Mouse (Mus musculus) left cerebral cortex, postnatal 25 days (tissue): ENCODE results near the gene Adam17. TPM values are rescaled to one million over a fixed set of nuclear protein-coding genes. Genes with fewer than 3 reads are reported as not detected.

ENCODE experiments used
- DNase-seq, 2 experiments: peaks; one replicate each; pipeline ENCODE4 v3.0.0; 2022; ENCODE audit warnings: low spot score in 2 of 2, mixed read lengths in 1 of 2
- intact Hi-C: fragments of 180-260 bp; cut with DNase I; formaldehyde crosslinking; loops from one replicate; pipeline ENCODE4 v1.15.1; 2025
- total RNA-seq, 2 experiments: library from RNA; stranded (reverse); gene quantifications; 2 replicates each; pipeline ENCODE4 v1.2.3; 2021

The Adam17 gene
- total RNA-seq, 2 experiments from 2014 or later, result 18.0 to 23.8 TPM

GRCm38 (mm10) chr12:21364624-21365435 lies 8.6 kb downstream of the Adam17 start:
- no peak for DNase-seq
- intact Hi-C loops, result no loop called here

- intact Hi-C loops, result no loop called here
- DNase-seq, result no peak
Measured at GRCm38 (mm10) chr12:21363195-21363594, 10.2 kb downstream of the Adam17 start.

- intact Hi-C loops, result no loop called here
Measured at GRCm38 (mm10) chr12:21362686-21363085, 10.7 kb downstream of the Adam17 start.

GRCm38 (mm10) chr12:21353681-21354080 lies 19.8 kb downstream of the Adam17 start:
- no peak for DNase-seq
- intact Hi-C loops, result no loop called here

More at GRCm38 (mm10) chr12:21362686-21363085, 10.7 kb downstream of the Adam17 start:
- DNase-seq, result no peak

- intact Hi-C loops, result no loop called here
- no peak for DNase-seq
Measured at GRCm38 (mm10) chr12:21350113-21350876, 23.1 kb downstream of the Adam17 start.

GRCm38 (mm10) chr12:21346972-21347371 lies 26.5 kb downstream of the Adam17 start:
- intact Hi-C loops, result no loop called here
- DNase-seq, result no peak

- intact Hi-C loops, result no loop called here
Measured at GRCm38 (mm10) chr12:21340674-21341073, 32.8 kb downstream of the Adam17 start.

GRCm38 (mm10) chr12:21337171-21337570 lies 36.3 kb downstream of the Adam17 start:
- DNase-seq, result no peak
- intact Hi-C loops, result no loop called here

More at GRCm38 (mm10) chr12:21340674-21341073, 32.8 kb downstream of the Adam17 start:
- DNase-seq, result no peak

GRCm38 (mm10) chr12:21335869-21336268 lies 37.6 kb downstream of the Adam17 start:
- DNase-seq, result peak; percentile 61 to 83
- intact Hi-C loops, result no loop called here

GRCm38 (mm10) chr12:21333766-21334165 lies 39.7 kb downstream of the Adam17 start:
- intact Hi-C loops, result no loop called here
- no peak for DNase-seq

- intact Hi-C loops, result no loop called here
- DNase-seq, result no peak
Measured at GRCm38 (mm10) chr12:21333021-21333420, 40.4 kb downstream of the Adam17 start.

- peak in 1 of 2 experiments; percentile 19 for DNase-seq
- intact Hi-C loops, result no loop called here
Measured at GRCm38 (mm10) chr12:21331711-21332110, 41.7 kb downstream of the Adam17 start.

GRCm38 (mm10) chr12:21330961-21331576 lies 42.4 kb downstream of the Adam17 start:
- intact Hi-C loops, result no loop called here
- DNase-seq, result peak; percentile 43 to 86

GRCm38 (mm10) chr12:21329661-21330400 lies 43.6 kb downstream of the Adam17 start:
- DNase-seq, result no peak
- intact Hi-C loops, result no loop called here

GRCm38 (mm10) chr12:21326325-21326724 lies 47.1 kb downstream of the Adam17 start:
- DNase-seq, result no peak
- intact Hi-C loops, result no loop called here

GRCm38 (mm10) chr12:21325266-21325665 lies 48.2 kb downstream of the Adam17 start:
- intact Hi-C loops, result no loop called here
- no peak for DNase-seq

GRCm38 (mm10) chr12:21324101-21324500 lies 49.3 kb downstream of the Adam17 start:
- DNase-seq, result no peak
- intact Hi-C loops, result loop anchor here (5.0 kb wide), 1 partner anchor 392 kb away; no protein-coding TSS in a partner anchor

GRCm38 (mm10) chr12:21322856-21323255 lies 50.6 kb downstream of the Adam17 start:
- intact Hi-C loops, result loop anchor here (5.0 kb wide), 1 partner anchor 391 kb away; no protein-coding TSS in a partner anchor
- DNase-seq, result no peak

GRCm38 (mm10) chr12:21322296-21322695 lies 51.1 kb downstream of the Adam17 start:
- no peak for DNase-seq
- intact Hi-C loops, result loop anchor here (5.0 kb wide), 1 partner anchor 390 kb away; no protein-coding TSS in a partner anchor
